Mouse (Mus musculus): ENCODE results near the gene Creb3l1.

DNA sequence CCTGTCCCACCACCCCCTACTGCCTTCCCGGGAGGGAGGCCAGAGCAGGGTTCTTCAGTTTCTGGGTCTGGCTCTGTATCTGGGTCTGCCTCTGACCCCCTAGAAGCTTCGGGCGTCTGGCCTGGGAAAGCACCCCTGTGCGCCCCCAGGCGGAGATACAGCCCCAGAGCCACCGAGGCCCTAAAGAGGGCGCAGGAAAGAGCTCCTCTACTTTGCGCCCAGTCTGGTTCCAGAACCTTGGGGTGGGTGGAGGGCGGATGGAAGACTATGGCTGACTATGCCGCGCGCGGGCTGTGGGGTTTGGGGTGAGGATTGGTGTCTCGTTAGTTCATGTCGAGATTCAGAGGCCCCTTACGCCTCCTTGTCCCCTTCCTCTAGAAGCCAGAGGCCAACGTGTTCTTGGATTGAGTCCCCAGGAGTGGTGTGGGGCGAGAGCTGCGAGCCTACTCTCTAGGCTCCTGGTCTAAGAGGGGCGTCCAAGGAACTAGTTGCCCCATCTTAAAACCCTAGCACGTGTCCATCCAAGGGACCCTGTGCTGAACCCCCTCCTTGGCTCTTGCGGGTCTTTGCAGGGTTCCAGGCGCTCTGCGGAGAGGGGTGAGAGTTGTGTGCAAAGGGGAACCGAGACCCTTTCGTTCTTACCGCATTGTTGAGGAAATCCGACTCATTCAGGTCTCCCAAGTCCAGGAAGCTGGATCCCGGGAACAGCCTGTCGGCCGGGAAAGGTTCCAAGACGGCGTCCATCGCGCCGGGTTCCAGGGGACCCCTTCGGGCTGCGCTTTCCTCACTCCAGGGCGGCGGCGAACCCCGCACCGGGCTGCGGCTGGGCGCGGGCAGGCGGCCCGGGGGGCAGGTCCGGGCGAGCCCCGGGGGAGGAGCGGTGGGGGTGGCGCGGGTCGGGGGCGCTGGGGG lies 684 bp downstream of the Creb3l1 start:
- TF ChIP-seq CTCF (IDR thresholded peaks at IDR 0.05; ENCODE audit: control insufficient read depth, insufficient read depth, low read length) (no peak), POLR2A (IDR thresholded peaks at IDR 0.05; ENCODE audit: borderline replicate concordance, control insufficient read depth, low read depth, low read length) (no peak)
